Mouse (Mus musculus) myocyte (in vitro differentiated cells): Measurements from ENCODE around the gene Ppp1r3f. TPM values are rescaled to one million over a fixed set of nuclear protein-coding genes. Genes with fewer than 3 reads are reported as not detected.

Experiments used
- H3K27me3 ChIP-seq: one replicate; pipeline ENCODE4 v1.6.1; 2011; ENCODE audit not compliant: control insufficient read depth, insufficient read depth, insufficient read length
- H3K36me3 ChIP-seq: one replicate; pipeline ENCODE4 v1.6.1; 2011; ENCODE audit not compliant: control insufficient read depth, insufficient read depth
- H3K4me2 ChIP-seq: one replicate; pipeline ENCODE4 v1.6.1; 2011; ENCODE audit warnings: low read depth, control low read depth
- H3K4me3 ChIP-seq: one replicate; pipeline ENCODE4 v1.5.1; 2011; ENCODE audit warnings: mild to moderate bottlenecking, control low read depth, moderate library complexity
- H3K79me2 ChIP-seq: one replicate; pipeline ENCODE4 v1.6.1; 2011; ENCODE audit not compliant: control insufficient read depth, insufficient read depth
- H3ac ChIP-seq: one replicate; pipeline ENCODE4 v1.6.1; 2011; ENCODE audit not compliant: control insufficient read depth, insufficient read length
- CEBPB ChIP-seq: IDR thresholded peaks from 2 replicates; pipeline ENCODE4 v1.6.1; 2011; ENCODE audit warnings: mild to moderate bottlenecking, moderate library complexity; ENCODE audit not compliant: poor library complexity, insufficient read depth, severe bottlenecking
- E2F4 ChIP-seq: IDR thresholded peaks from one replicate; pipeline ENCODE4 v1.6.1; 2011; ENCODE audit warnings: mild to moderate bottlenecking, control low read depth, moderate library complexity; ENCODE audit not compliant: insufficient read depth
- MAX ChIP-seq: IDR thresholded peaks from one replicate; pipeline ENCODE4 v1.6.1; 2011; ENCODE audit warnings: low read depth, mild to moderate bottlenecking, control low read depth
- MYOD1 ChIP-seq, 3 experiments: IDR thresholded peaks; one replicate each; pipeline ENCODE4 v1.6.1; 2011; ENCODE audit warnings: control low read depth in 2 of 3, low read depth in 2 of 3, mild to moderate bottlenecking in 2 of 3, moderate library complexity in 1 of 3; ENCODE audit not compliant: insufficient read length in 2 of 3, control insufficient read depth in 1 of 3
- MYOG ChIP-seq, 3 experiments: IDR thresholded peaks; one replicate each; pipeline ENCODE4 v1.6.1; 2011; ENCODE audit warnings: control low read depth in 2 of 3, low read depth in 2 of 3, mild to moderate bottlenecking in 2 of 3; ENCODE audit not compliant: insufficient read length in 2 of 3, control insufficient read depth in 1 of 3, insufficient read depth in 1 of 3
- POLR2A ChIP-seq: IDR thresholded peaks from one replicate; pipeline ENCODE4 v1.6.1; 2011; ENCODE audit warnings: low read depth, mild to moderate bottlenecking, control low read depth, moderate library complexity; ENCODE audit not compliant: insufficient read length
- POLR2AphosphoS2 ChIP-seq: IDR thresholded peaks from one replicate; pipeline ENCODE4 v1.6.1; 2011; ENCODE audit warnings: low read depth, control low read depth; ENCODE audit not compliant: insufficient read length
- REST ChIP-seq: IDR thresholded peaks from one replicate; pipeline ENCODE4 v1.6.1; 2011; ENCODE audit warnings: mild to moderate bottlenecking, control low read depth, moderate library complexity; ENCODE audit not compliant: insufficient read depth, insufficient read length
- SRF ChIP-seq: IDR thresholded peaks from one replicate; pipeline ENCODE4 v1.6.1; 2011; ENCODE audit warnings: low read depth; ENCODE audit not compliant: control insufficient read depth, insufficient read length
- TCF12 ChIP-seq: IDR thresholded peaks from one replicate; pipeline ENCODE4 v1.6.1; 2011; ENCODE audit warnings: mild to moderate bottlenecking, control low read depth; ENCODE audit not compliant: poor library complexity, insufficient read depth, severe bottlenecking
- TCF3 ChIP-seq: IDR thresholded peaks from one replicate; pipeline ENCODE4 v1.6.1; 2011; ENCODE audit warnings: low read depth, control low read depth; ENCODE audit not compliant: insufficient read length
- USF1 ChIP-seq: IDR thresholded peaks from one replicate; pipeline ENCODE4 v1.6.1; 2011; ENCODE audit warnings: low read depth, mild to moderate bottlenecking, control low read depth, moderate library complexity
- polyA plus RNA-seq: library from polyadenylated mRNA; unstranded; fragments of >200 nt; fragmentation: generic; extraction: Trizol; gene quantifications from one replicate; pipeline ENCODE4 v1.2.1, GENCODE M21; 2012; ENCODE audit warnings: missing spikeins

Gene Ppp1r3f
- polyA plus RNA-seq, result 3.1 TPM

- Histone ChIP-seq H3K36me3 (no peaks in the 10 kb centered on the region), H3K79me2 (peaks cover 13% of the 10 kb centered on the region), H3K4me3 (peak within 1 kb of the TSS; percentile 34), H3K27me3 (no peaks in the 10 kb centered on the region), H3K4me2 (peak within 1 kb of the TSS; percentile 65), H3ac (peak within 1 kb of the TSS; percentile 39)
- TF ChIP-seq SRF (no peak), CEBPB (no peak), MYOD1 (IDR thresholded peaks at IDR 0.05; ENCODE audit: control insufficient read depth in 1 of 3, insufficient read length in 2 of 3, low read depth in 2 of 3) (no peak), MYOG (IDR thresholded peaks at IDR 0.05; ENCODE audit: control insufficient read depth in 1 of 3, insufficient read depth in 1 of 3, insufficient read length in 2 of 3, low read depth in 2 of 3) (no peak), E2F4 (no peak), TCF3 (no peak), TCF12 (no peak), POLR2AphosphoS2 (peak; percentile 48), USF1 (no peak), POLR2A (peak; percentile 67), MAX (no peak), REST (no peak)
Measured at GRCm38 (mm10) chrX:7574087-7574884, at the start of gene Ppp1r3f. Gene Ppp1r3f (minus strand): TSS chrX:7574283.

DNA sequence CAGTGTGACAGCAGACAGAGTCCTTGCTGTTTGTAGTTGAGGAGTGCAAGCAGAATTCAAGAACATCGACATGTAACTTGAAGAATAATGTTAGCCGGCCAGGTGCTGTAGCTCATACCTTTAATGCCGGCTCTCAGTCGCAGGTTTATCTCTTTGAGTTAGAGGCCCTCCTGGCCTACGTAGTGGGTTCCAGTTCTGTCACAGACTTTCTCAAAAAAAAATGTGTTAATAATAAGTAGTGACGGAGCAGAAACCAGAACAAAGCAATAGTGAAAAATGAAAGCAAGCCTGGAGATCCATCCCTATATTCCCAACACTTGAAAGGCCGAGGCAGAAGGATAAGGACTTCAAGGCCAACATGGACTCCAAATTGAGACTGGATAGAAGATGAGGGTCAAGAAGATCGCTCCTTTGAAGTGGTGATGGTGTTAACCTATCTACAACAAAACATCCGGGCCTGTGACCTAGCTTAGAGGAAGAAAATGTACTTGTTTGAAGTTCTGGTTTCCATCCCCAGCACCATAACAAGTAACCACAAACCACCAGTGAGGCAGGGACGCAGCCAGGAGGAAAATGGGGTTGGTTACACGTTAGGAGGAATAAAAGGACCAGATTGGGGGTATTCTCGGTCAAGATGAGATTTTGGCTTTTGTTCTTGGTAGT is 43.9 kb upstream of the Ppp1r3f start:
- Histone ChIP-seq H3K4me3 (no peak overlapping the region), H3K79me2 (no peaks in the 10 kb centered on the region)

GRCm38 (mm10) chrX:7610536-7611258 is 36.6 kb upstream of the Ppp1r3f start:
- no peak overlapping the region for H3ac ChIP-seq
- TF ChIP-seq MYOD1 (IDR thresholded peaks at IDR 0.05; ENCODE audit: control insufficient read depth in 1 of 3, insufficient read length in 2 of 3, low read depth in 2 of 3) (no peak), CEBPB (no peak)
- H3K79me2 ChIP-seq, result no peaks in the 10 kb centered on the region
- H3K4me2 ChIP-seq, result peak overlapping the region; percentile 24
- H3K27me3 ChIP-seq, result peaks cover 12% of the 10 kb centered on the region
- H3K36me3 ChIP-seq, result no peaks in the 10 kb centered on the region
- H3K4me3 ChIP-seq, result no peak overlapping the region

More for the DNA sequence above, 43.9 kb upstream of the Ppp1r3f start:
- TF ChIP-seq SRF (no peak), REST (no peak), CEBPB (no peak), POLR2AphosphoS2 (no peak), TCF12 (no peak), MAX (no peak), POLR2A (no peak), TCF3 (no peak)
- peaks cover 12% of the 10 kb centered on the region for H3K27me3 ChIP-seq
- no peak overlapping the region for H3ac ChIP-seq
- H3K4me2 ChIP-seq, result no peak overlapping the region
- no peaks in the 10 kb centered on the region for H3K36me3 ChIP-seq

GRCm38 (mm10) chrX:7610035-7610434 is 36.0 kb upstream of the Ppp1r3f start:
- TF ChIP-seq SRF (no peak), TCF12 (no peak), MYOG (IDR thresholded peaks at IDR 0.05; ENCODE audit: control insufficient read depth in 1 of 3, insufficient read depth in 1 of 3, insufficient read length in 2 of 3, low read depth in 2 of 3) (no peak), MAX (no peak), REST (no peak), CEBPB (no peak), MYOD1 (IDR thresholded peaks at IDR 0.05; ENCODE audit: control insufficient read depth in 1 of 3, insufficient read length in 2 of 3, low read depth in 2 of 3) (no peak), POLR2A (no peak), USF1 (no peak)
- no peaks in the 10 kb centered on the region for H3K79me2 ChIP-seq
- no peak overlapping the region for H3ac ChIP-seq
- H3K27me3 ChIP-seq, result peaks cover 12% of the 10 kb centered on the region
- no peak overlapping the region for H3K4me2 ChIP-seq
- H3K36me3 ChIP-seq, result no peaks in the 10 kb centered on the region
- H3K4me3 ChIP-seq, result no peak overlapping the region
